Mouse (Mus musculus): ENCODE data around the gene Brwd1.
"Not testable (repeated sequence)": the region's sequence is repeated elsewhere in the genome, so short reads cannot be mapped to it uniquely, and the experiment has no call there.

Brwd1 gene

GRCm38 (mm10) chr16:95984911-95985310 lies 97.4 kb downstream of the Brwd1 start:
- no peak for DNase-seq (ENCODE audit: low read depth, low spot score)

GRCm38 (mm10) chr16:95983601-95984000 lies 98.7 kb downstream of the Brwd1 start:
- DNase-seq (ENCODE audit: low read depth, low spot score) = no peak

GRCm38 (mm10) chr16:95970841-95971240 lies 111.5 kb downstream of the Brwd1 start:
- no peak for DNase-seq (ENCODE audit: low read depth, low spot score)

- no peak for DNase-seq (ENCODE audit: low read depth, low spot score)
Observed at GRCm38 (mm10) chr16:95967455-95967854, 114.9 kb downstream of the Brwd1 start.

- DNase-seq (ENCODE audit: low read depth, low spot score) = peak; percentile 21
Observed at GRCm38 (mm10) chr16:95964427-95965023, 117.8 kb downstream of the Brwd1 start.

- DNase-seq (ENCODE audit: low read depth, low spot score) = not testable (repeated sequence)
Observed at GRCm38 (mm10) chr16:95961484-95961883, 120.8 kb downstream of the Brwd1 start.

GRCm38 (mm10) chr16:95960689-95961088 lies 121.6 kb downstream of the Brwd1 start:
- not testable (repeated sequence) for DNase-seq (ENCODE audit: low read depth, low spot score)

GRCm38 (mm10) chr16:95958080-95958479 lies 124.2 kb downstream of the Brwd1 start:
- DNase-seq (ENCODE audit: low read depth, low spot score) = no peak

GRCm38 (mm10) chr16:95956618-95957017 lies 125.7 kb downstream of the Brwd1 start:
- DNase-seq (ENCODE audit: low read depth, low spot score) = no peak

- DNase-seq (ENCODE audit: low read depth, low spot score) = no peak
Observed at GRCm38 (mm10) chr16:95955716-95956346, 126.5 kb downstream of the Brwd1 start.

- DNase-seq (ENCODE audit: low read depth, low spot score) = no peak
Observed at GRCm38 (mm10) chr16:95954341-95954740, 128.0 kb downstream of the Brwd1 start.

GRCm38 (mm10) chr16:95953159-95953650 lies 129.1 kb downstream of the Brwd1 start:
- DNase-seq (ENCODE audit: low read depth, low spot score) = no peak

GRCm38 (mm10) chr16:95951471-95951870 lies 130.9 kb downstream of the Brwd1 start:
- DNase-seq (ENCODE audit: low read depth, low spot score) = no peak

GRCm38 (mm10) chr16:95945389-95946311 lies 136.7 kb downstream of the Brwd1 start:
- peak; percentile 82 for DNase-seq (ENCODE audit: low read depth, low spot score)

- no peak for DNase-seq (ENCODE audit: low read depth, low spot score)
Observed at GRCm38 (mm10) chr16:95943186-95943585, 139.1 kb downstream of the Brwd1 start.

All from skeletal muscle tissue, adult 2 months (tissue).